Mouse (Mus musculus) thymus, postnatal 14 days (tissue): ENCODE data around the gene Relb.

Experiments
- DNase-seq: peaks from one replicate; pipeline ENCODE4 v3.0.0; 2021

Relb gene

GRCm38 (mm10) chr7:19629361-19629734, at the start of gene Relb:
TSS of gene Relb (minus strand) at chr7:19629438.
- DNase-seq, result peak; percentile 92

DNA sequence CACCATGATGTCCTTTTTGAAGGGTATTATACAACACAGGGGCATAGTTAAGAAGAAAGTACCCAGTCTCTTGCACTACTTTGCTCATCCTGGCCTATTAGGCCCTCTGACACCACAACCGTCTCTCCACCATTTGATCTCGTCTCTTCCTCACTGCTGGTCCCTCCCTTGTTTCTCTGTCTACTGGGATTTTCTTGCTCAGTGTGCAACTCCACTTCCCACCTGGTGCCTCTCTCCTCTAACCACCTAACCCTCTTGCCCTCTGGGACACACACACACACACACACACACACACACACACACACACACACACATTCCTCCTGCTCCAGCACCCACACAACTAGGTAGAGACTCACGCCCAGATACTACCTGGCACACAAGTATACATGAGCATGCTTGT, 49.7 kb upstream of the Relb start:
- no peak for DNase-seq

DNA sequence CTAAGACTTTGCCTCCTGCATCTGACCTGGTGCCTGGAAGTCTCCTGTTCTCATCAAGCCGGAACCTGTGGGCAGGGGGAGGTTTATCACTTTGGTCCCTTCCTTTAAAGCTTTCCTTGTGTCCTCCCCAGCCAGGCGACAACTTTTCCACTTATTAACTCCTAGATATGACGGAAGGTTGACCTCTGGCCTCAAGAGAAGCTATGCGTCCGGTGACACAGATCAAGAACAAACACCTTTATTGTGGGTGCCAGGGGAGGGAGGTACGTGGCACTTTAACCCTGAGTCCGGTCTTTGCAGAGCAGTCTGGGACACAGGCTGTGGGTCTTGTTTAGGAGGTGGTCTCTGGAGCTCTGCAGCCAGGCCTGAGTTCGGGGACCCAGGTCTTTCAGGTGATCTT, 48.6 kb upstream of the Relb start, which contains the start of gene Apoc2:
Apoc2 (minus strand) TSS at position 70 of the 400 bp plus-strand sequence.
- no peak for DNase-seq

DNA sequence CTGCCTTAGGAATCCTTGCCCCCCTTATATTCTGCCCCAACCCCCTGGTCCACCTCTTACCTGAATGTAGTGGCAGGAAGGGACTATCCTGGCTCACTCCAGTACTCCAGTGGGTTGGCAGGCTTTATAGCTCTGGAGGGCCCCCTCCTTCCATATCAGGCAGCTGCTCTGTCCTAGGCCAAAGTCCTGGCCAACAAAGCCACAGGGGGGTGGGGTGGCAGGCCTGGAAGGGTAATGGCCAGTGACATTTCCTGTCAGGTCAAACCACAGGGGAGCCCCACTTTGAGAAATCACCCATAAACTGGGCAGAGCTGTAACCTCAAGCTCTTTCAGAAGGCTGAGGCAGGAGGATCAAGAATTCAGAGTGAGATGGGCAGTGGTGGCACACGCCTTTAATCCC, 47.4 kb upstream of the Relb start:
- no peak for DNase-seq

- DNase-seq, result no peak
Observed at GRCm38 (mm10) chr7:19675824-19676223, 46.6 kb upstream of the Relb start.

DNA sequence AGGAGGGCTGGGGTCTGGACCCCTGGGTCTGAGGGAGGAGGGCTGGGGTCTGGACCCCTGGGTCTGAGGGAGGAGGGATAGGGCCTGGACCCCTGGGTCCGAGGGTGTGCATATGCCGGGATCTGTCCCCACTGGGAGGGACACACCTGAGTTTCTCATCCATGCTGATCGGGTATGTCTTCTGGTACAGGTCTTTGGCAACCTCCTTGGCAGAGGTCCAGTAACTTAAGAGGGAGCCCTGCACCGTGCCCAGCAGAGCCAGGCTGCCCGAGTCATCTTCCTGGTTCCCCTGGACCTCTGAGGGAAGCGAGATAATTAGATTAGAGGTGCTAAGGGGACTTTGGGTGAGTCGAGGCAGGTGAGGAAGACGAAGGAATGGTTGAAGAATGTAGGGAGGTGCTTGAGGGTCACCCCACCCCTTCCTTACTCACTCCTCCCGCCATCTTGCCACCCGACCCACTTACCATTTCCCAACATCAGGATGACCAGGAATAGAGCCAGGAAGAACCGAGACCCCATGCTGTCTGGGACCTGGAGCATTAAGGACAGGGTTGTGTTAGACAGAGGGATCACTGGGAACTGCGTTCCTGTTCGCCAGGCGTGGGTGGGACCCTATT, 44.0 kb upstream of the Relb start:
- no peak for DNase-seq

DNA sequence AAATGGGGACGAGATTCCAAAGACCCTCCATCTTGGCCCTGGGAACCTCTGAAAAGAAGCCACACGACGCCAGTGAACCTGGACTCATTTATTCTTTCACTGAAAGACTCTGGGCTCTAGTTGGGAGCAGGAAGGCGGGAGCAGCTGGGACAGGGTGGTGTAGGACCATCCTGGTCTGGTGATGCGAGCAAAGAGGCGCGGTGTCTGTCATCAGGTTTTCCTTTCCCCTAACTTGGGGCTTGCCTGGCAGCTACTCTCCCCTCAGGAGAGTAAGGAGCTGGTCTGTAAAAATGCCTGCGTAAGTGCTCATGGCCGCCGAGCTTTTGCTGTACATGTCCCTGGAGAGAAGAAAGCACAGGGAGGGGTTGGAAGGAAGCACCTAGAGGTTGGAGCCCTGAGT, 42.3 kb upstream of the Relb start:
- no peak for DNase-seq

GRCm38 (mm10) chr7:19668947-19669721, 39.9 kb upstream of the Relb start:
- DNase-seq, result peak; percentile 92

- no peak for DNase-seq
Observed at GRCm38 (mm10) chr7:19667434-19667833, 38.2 kb upstream of the Relb start.

DNA sequence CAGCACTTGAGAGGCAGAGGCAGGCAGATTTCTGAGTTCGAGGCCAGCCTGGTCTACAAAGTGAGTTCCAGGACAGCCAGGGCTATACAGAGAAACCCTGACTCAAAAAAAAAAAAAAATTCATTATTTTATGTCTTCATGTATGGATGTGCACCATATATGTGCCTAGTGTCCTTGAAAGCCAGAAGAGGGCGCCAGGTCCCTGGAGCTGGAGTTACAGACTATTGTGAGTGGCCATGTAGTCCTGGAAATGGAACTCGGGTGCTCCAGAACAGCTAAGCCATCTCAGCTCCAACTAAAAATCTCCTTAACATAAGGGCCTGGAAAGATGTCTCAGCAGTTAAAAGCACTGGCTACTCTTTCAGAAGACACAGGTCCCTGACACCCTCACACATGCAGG, 37.5 kb upstream of the Relb start:
- DNase-seq, result no peak

DNA sequence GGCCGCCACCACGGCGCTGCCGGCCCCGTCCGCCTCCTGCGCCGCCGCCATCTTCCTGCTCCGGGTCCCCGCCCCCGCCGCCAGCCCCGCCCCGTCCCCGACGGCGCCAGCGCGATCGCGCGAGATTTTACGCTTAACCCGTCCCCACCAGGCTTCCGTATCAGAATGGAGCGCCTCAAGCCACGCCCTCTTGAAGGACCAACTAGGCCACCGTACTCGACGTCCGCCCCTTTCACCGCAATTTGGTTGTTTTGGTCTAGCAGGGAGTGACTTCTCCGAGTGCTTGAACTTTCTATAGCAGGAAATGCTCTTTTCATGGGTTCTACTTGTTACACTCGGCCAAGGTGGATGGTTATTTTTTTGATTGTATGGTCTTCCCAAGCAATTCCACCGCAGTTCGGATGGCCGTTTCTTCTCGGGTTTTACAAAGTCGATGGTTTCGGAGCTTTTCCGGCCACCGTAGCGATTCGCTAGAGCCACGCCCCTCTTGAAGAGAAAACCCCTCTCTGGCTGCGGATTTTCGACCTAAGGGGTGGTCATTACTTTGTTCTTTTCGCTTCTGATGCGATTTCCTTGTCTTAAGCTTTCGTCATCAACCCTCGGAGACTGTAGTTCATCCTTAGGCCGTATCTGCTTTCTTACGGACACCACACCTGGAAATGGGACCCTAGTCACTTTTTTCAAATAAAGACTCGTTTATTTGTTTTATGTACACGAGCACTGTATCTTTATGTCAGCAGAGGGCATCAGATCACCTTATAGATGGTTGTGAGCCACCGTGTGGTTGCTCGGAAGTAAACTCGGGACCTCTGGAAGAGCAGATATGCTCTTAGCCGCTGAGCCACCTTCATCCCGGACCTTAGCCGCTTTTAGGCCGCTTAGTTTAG, 36.0 kb upstream of the Relb start, which contains the start of gene Clptm1:
Clptm1 (minus strand) TSS at position 79 of the 887 bp plus-strand sequence.
- peak; percentile 98 for DNase-seq

GRCm38 (mm10) chr7:19664455-19664954, 35.3 kb upstream of the Relb start:
- no peak for DNase-seq

- DNase-seq, result peak; percentile 22
Observed at GRCm38 (mm10) chr7:19663940-19664339, 34.7 kb upstream of the Relb start.

DNA sequence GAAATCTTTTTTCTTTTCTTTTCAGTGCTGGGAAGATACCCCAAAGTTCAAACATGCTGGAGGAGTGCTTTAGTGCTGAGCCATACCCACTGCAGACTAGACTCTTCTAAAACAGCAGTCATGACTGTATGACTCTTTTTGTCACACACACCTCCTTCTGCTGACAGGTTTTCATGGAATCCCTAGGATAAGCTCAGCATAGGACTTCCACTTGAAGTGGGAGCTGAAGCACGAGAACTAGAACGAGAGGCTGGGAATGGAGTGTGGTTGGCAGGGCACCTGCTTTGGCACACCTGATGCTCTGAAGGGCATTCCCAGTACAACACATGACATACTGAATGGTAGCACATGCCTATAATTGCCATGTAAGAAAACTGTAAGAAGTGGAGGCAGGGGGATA, 23.4 kb upstream of the Relb start:
- DNase-seq, result no peak

DNA sequence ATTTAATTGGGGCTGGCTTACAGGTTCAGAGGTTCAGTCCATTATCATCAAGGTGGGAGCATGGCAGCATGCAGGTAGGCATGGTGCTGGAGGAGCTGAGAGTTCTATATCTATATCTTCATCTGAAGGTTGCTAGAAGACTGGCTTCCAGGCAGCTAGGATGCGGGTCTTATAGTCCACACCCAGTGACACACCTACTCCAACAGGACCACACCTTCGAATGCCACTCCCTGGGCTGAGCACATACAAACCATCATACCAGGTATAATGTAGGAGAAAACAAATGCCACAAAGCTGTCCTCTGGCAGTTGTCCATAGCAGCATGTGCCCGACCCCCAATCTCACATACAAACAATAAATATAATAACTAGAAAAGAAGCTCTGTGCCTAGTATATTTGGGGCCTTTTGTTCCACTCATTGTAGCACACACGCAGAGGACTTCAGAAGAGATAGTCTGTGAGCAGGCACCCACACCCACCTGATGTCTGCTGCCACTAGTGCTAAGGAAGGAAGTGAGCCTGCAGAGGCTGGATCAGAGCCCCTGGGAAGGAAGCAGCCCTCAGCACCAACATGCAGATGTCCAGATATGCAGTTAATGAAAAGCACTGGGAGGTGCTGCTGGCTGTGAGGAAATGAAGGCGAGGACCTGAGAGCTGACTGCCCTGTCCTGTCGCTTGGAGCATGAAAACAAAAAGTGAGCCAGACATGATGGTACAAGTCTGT, 22.0 kb upstream of the Relb start:
- no peak for DNase-seq

- no peak for DNase-seq
Observed at GRCm38 (mm10) chr7:19641223-19641622, 12.0 kb upstream of the Relb start.

DNA sequence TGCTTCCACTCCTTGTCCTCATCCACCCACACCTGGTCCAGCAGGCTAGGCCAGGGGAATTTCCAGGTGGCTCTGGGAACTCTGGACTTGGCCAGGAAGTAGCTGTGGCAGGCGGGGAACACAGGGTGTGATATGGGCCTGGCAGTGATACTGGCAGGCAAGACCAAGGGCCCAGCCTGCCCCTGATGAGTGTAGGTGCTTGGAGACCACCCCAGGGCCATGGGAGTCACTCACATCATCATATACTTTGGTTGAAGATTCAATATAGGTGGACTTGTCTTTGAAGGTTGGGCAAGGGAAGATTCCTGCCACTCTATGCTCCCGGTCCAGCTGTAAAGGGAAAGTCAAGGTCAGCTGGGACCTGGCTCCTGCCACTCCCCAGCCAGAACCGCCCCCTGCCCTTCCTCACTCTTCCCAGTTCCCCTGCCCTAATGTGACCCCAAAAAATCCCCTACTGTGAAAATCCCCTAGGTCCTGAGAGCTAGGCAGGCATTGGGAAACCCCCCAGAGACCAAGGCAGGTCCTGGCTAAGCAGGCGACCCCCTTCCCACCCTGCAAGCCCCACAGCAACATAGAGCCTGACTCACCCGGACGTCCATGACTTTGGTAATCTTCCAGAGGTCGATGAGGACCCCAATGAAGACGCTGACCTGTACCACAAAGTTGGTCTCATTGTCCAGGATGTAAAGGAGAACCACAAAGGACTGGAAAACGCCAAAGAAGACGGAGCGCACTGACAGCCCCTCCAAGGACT, 6.0 kb upstream of the Relb start:
- DNase-seq, result no peak

GRCm38 (mm10) chr7:19634591-19634990, 5.4 kb upstream of the Relb start:
- DNase-seq, result no peak

DNA sequence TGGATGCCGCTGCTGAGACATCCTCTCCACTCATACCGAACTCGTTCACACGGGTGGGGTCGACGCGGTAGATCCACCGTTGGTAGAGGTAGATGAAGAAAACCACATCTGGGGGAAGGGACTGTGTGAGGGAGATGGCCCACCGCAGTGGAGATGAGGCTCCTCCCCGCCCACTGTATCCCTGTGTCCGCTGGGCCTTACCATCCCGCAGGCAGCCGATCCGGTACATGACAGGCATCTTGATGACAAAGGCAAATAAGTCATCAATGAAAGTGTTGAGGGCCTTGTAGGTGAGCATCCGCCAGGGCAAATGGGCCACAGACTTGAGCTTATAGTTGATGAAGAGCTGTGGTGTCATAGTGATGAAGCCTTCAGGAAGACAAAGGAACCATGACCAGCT, 4.6 kb upstream of the Relb start:
- DNase-seq, result no peak

DNA sequence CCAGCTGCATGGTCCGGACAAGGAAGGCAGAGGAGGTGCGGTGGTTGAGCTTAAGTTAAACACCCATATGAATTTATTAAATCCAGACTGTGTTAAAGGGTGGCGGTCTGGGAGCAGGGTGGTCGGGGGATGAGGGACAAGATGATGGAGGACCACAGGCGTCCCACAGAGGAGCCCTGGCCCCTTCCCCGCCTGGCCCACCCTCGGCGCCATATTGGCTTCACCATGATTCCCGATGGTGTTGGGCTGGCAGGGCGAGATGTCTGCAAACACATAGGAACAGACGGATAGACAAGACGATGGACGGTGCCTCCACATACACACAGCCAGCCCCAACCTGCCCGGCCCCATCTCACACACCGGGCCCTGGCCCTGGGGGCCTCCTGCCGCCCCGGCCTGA, 4.0 kb upstream of the Relb start:
- DNase-seq, result no peak

DNA sequence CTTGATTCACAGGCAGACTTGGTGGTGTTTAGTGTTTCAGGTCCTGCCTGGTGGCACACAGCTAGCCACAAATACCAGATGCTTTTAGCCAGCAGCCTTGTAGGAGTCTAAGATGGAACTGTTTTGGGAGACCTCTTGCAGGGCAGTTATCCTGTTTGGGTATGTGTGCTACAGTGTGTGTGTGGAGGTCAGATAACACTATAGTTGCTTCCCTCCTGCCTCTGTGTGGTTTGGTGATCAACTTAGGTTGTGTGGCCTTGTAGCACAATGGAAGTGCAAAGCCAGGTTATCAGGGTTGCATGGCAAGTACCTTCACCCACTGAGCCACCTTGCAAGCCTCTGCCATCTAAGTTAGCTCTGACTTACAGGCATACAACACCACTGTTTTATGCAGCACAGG, 3.5 kb upstream of the Relb start:
- no peak for DNase-seq

DNA sequence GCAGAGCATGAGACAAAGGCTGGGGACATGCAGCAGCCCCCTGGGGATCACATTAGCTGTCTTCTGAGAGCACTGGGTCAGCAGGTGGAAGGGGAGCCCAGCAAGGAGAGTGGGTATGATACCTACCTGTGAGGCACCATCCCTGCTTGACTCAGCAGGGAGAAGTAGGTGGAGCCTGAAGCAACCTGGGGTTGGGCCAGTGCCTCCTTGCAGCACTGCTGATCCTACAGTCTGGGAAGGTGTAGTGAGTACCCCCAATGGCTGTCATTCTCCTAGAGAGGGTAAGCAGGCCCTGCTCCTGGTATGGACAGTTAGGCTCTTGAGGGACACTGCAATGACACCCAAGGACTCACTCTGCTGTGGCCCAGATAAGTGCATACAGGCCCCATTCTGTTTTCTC, 3.0 kb upstream of the Relb start:
- DNase-seq, result no peak
